Mouse (Mus musculus): ENCODE results near the gene Top2b.

Gene Top2b

GRCm38 (mm10) chr14:16364878-16365337, at the start of gene Top2b:
TSS of gene Top2b (plus strand) at chr14:16365179.
- DNase-seq (ENCODE audit: low spot score): peak; percentile 96

- DNase-seq (ENCODE audit: low spot score): no peak
These were observed 48.3 kb upstream of the Top2b start for GRCm38 (mm10) chr14:16316715-16317114.

- no peak for DNase-seq (ENCODE audit: low spot score)
These were observed 45.2 kb upstream of the Top2b start for GRCm38 (mm10) chr14:16319818-16320217.

GRCm38 (mm10) chr14:16324394-16324793, 40.6 kb upstream of the Top2b start:
- peak; percentile 21 for DNase-seq (ENCODE audit: low spot score)

- no peak for DNase-seq (ENCODE audit: low spot score)
These were observed 39.8 kb upstream of the Top2b start for GRCm38 (mm10) chr14:16325208-16325607.

- DNase-seq (ENCODE audit: low spot score): peak; percentile 53
These were observed 36.4 kb upstream of the Top2b start for GRCm38 (mm10) chr14:16328531-16328930.

GRCm38 (mm10) chr14:16328959-16329480, 36.0 kb upstream of the Top2b start:
- DNase-seq (ENCODE audit: low spot score): no peak

GRCm38 (mm10) chr14:16329756-16330155, 35.2 kb upstream of the Top2b start:
- no peak for DNase-seq (ENCODE audit: low spot score)

GRCm38 (mm10) chr14:16334260-16334659, 30.7 kb upstream of the Top2b start:
- no peak for DNase-seq (ENCODE audit: low spot score)

GRCm38 (mm10) chr14:16335835-16336417, 29.1 kb upstream of the Top2b start:
- no peak for DNase-seq (ENCODE audit: low spot score)

GRCm38 (mm10) chr14:16347505-16347904, 17.5 kb upstream of the Top2b start:
- no peak for DNase-seq (ENCODE audit: low spot score)

- no peak for DNase-seq (ENCODE audit: low spot score)
These were observed 5.3 kb upstream of the Top2b start for GRCm38 (mm10) chr14:16359704-16360103.

- peak; percentile 52 for DNase-seq (ENCODE audit: low spot score)
These were observed 683 bp upstream of the Top2b start for GRCm38 (mm10) chr14:16364161-16364831.

- DNase-seq (ENCODE audit: low spot score): peak; percentile 61
These were observed 589 bp downstream of the Top2b start for GRCm38 (mm10) chr14:16365362-16366173.

- no peak for DNase-seq (ENCODE audit: low spot score)
These were observed 1.4 kb downstream of the Top2b start for GRCm38 (mm10) chr14:16366174-16366889.

- DNase-seq (ENCODE audit: low spot score): no peak
These were observed 2.0 kb downstream of the Top2b start for GRCm38 (mm10) chr14:16366986-16367385.

- no peak for DNase-seq (ENCODE audit: low spot score)
These were observed 7.8 kb downstream of the Top2b start for GRCm38 (mm10) chr14:16372761-16373160.

GRCm38 (mm10) chr14:16373190-16373589, 8.2 kb downstream of the Top2b start:
- no peak for DNase-seq (ENCODE audit: low spot score)

- DNase-seq (ENCODE audit: low spot score): peak; percentile 33
These were observed 15.1 kb downstream of the Top2b start for GRCm38 (mm10) chr14:16379917-16380570.

- no peak for DNase-seq (ENCODE audit: low spot score)
These were observed 19.8 kb downstream of the Top2b start for GRCm38 (mm10) chr14:16384783-16385182.

- DNase-seq (ENCODE audit: low spot score): no peak
These were observed 40.2 kb downstream of the Top2b start for GRCm38 (mm10) chr14:16405187-16405586.
